ENCODE assay signal across 25 mouse cellular contexts in the genomic region with DNA sequence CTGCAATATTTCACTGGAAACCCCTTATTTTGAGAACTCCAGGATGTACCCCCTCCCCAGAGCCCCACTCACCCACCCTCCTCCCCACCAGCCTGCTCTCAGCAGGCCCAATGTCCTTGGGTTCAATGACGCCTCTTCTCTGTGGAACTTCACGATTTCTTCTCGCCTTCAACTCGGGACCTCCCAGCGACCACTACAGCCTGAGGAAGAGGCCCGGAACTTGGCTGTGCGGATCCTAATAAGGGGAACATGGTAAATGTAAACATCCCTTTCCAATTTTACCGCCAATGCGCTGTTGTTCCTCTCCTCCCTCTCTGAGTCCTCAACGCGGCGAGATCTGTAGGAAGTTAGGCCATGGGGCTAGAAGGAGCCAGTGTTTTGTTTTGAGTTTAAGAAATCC. TPM values are rescaled to one million over a fixed set of nuclear protein-coding genes. Genes with fewer than 3 reads are reported as not detected.
A peak's percentile ranks its signal among the peaks of the same experiment; 100 is the strongest.
DNase-seq lines count a peak whose midpoint lies in the region; ATAC-seq and TF ChIP-seq lines count a peak whose summit lies in the region.
"Had no signal": no experiment of that assay in that cellular context is flagged by ENCODE, and none has a peak within 500 bp of the region (broad histone marks: within the 10 kb centered on the region; RNA-seq: fewer than 3 reads in every experiment).

No protein-coding gene starts in this region.

- no peak for ATAC-seq in kidney, embryonic 16.5 days (ENCODE audit: low FRiP score, low TSS enrichment)
- no peak for ATAC-seq in limb, embryonic 11.5 days (ENCODE audit: insufficient number of reproducible peaks, low FRiP score, low TSS enrichment, low read depth)
- ATAC-seq in neural tube, embryonic 13.5 days (ENCODE audit: low read depth), result no peak
- no peak for ATAC-seq in megakaryocyte-erythroid progenitor cell, adult 5-6 weeks (replicated peaks; ENCODE audit: low FRiP score, low TSS enrichment, poor library complexity, severe bottlenecking)
- ATAC-seq: lung, postnatal 0 days; Patski had no signal

- no peak for TF ChIP-seq POLR2A in embryonic fibroblast, embryonic 13.5 days (IDR thresholded peaks at IDR 0.05; ENCODE audit: low read depth, low read length)

- DNase-seq in kidney, adult 9 months, result no peak
- peak; percentile 60 for DNase-seq in limb, embryonic 11.5 days (ENCODE audit: low spot score)
- DNase-seq in heart, postnatal 25 days (ENCODE audit: low spot score), result no peak
- DNase-seq: cerebellum, adult 9-11 months; gastrocnemius, postnatal 10 days; kidney, adult 11 months; liver, embryonic 13.5 days; right cerebral cortex, postnatal 14 days had no signal

- H3K36me3 ChIP-seq in kidney, embryonic 16.5 days (ENCODE audit: insufficient read depth, low read length), result no peaks in the 10 kb centered on the region
- H3K36me3 ChIP-seq in limb, embryonic 11.5 days (ENCODE audit: control insufficient read depth, insufficient read depth, low read length), result no peaks in the 10 kb centered on the region
- no peaks in the 10 kb centered on the region for H3K36me3 ChIP-seq in neural tube, embryonic 13.5 days
- H3K36me3 ChIP-seq: forebrain, embryonic 10.5 days; hindbrain, embryonic 13.5 days; liver, embryonic 13.5 days; stomach, embryonic 15.5 days had no signal

- peak overlapping the region; percentile 89 for H3K9ac ChIP-seq in kidney, embryonic 16.5 days (replicated peaks; ENCODE audit: low read length)
- peak overlapping the region; percentile 97 for H3K9ac ChIP-seq in limb, embryonic 11.5 days (ENCODE audit: low read length)
- H3K9ac ChIP-seq in neural tube, embryonic 13.5 days, result peak overlapping the region; percentile 75
- H3K9ac ChIP-seq: hindbrain, embryonic 13.5 days; liver, embryonic 13.5 days; stomach, embryonic 15.5 days had no signal

- peaks cover 12% of the 10 kb centered on the region for H3K27me3 ChIP-seq in kidney, embryonic 16.5 days (ENCODE audit: insufficient read depth, low read length)
- peaks cover 22% of the 10 kb centered on the region for H3K27me3 ChIP-seq in limb, embryonic 11.5 days (ENCODE audit: control insufficient read depth, insufficient read depth, low read length)
- H3K27me3 ChIP-seq in neural tube, embryonic 13.5 days, result peaks cover 96% of the 10 kb centered on the region

- WGBS in kidney, embryonic 16.5 days, result 5% methylated on average over 12 of the region's 12 CpGs
- WGBS in limb, embryonic 11.5 days, result 2% methylated on average over 12 of the region's 12 CpGs
- 3% methylated on average over 12 of the region's 12 CpGs for WGBS in neural tube, embryonic 13.5 days

- no peaks in the 10 kb centered on the region for H3K9me3 ChIP-seq in kidney, embryonic 16.5 days (ENCODE audit: low read length)
- no peaks in the 10 kb centered on the region for H3K9me3 ChIP-seq in limb, embryonic 11.5 days (ENCODE audit: control insufficient read depth, low read length)
- no peaks in the 10 kb centered on the region for H3K9me3 ChIP-seq in neural tube, embryonic 13.5 days
- H3K9me3 ChIP-seq: forebrain, embryonic 10.5 days; hindbrain, embryonic 13.5 days; liver, embryonic 13.5 days; stomach, embryonic 15.5 days had no signal

- peak overlapping the region; percentile 63 for H3K4me3 ChIP-seq in kidney, embryonic 16.5 days (ENCODE audit: low read length)
- peak overlapping the region; percentile 9; the same call in 1 of the 2 replicates for H3K4me3 ChIP-seq in embryonic fibroblast, embryonic 13.5 days (ENCODE audit: insufficient read depth, low read length)
- peak overlapping the region; percentile 77 for H3K4me3 ChIP-seq in limb, embryonic 11.5 days (ENCODE audit: low read depth, low read length)
- H3K4me3 ChIP-seq in neural tube, embryonic 13.5 days, result peak overlapping the region; percentile 42
- H3K4me3 ChIP-seq: forebrain, embryonic 10.5 days; hindbrain, embryonic 13.5 days; liver, embryonic 13.5 days; megakaryocyte, embryonic 14.5 days; stomach, embryonic 15.5 days had no signal

- peak overlapping the region; percentile 92 for H3K27ac ChIP-seq in kidney, embryonic 16.5 days (ENCODE audit: low read length)
- no peak overlapping the region for H3K27ac ChIP-seq in embryonic fibroblast, embryonic 13.5 days (ENCODE audit: insufficient read depth, low read length)
- H3K27ac ChIP-seq in limb, embryonic 11.5 days (replicated peaks; ENCODE audit: low read depth, low read length), result peak overlapping the region; percentile 95
- H3K27ac ChIP-seq in neural tube, embryonic 13.5 days (replicated peaks), result 0 out of 2 replicates have a peak overlapping the region, but pooled peaks have one; percentile 59
- H3K27ac ChIP-seq: forebrain, embryonic 10.5 days; hindbrain, embryonic 13.5 days; liver, embryonic 13.5 days; stomach, embryonic 15.5 days had no signal

- H3K4me2 ChIP-seq in kidney, embryonic 16.5 days (replicated peaks; ENCODE audit: low read depth, low read length), result peak overlapping the region; percentile 61
- peak overlapping the region; percentile 47 for H3K4me2 ChIP-seq in limb, embryonic 11.5 days (ENCODE audit: low read depth, severe bottlenecking)
- peak overlapping the region; percentile 44 for H3K4me2 ChIP-seq in neural tube, embryonic 13.5 days
- H3K4me2 ChIP-seq: hindbrain, embryonic 13.5 days; liver, embryonic 13.5 days; stomach, embryonic 15.5 days had no signal

- 0 out of 2 replicates have a peak, but pooled peaks cover 3% of the 10 kb centered on the region for H3K4me1 ChIP-seq in kidney, embryonic 16.5 days (ENCODE audit: insufficient read depth, low read length)
- H3K4me1 ChIP-seq in embryonic fibroblast, embryonic 13.5 days (ENCODE audit: control insufficient read depth, insufficient read depth, low read length), result no peaks in the 10 kb centered on the region
- H3K4me1 ChIP-seq in limb, embryonic 11.5 days (ENCODE audit: control insufficient read depth, insufficient read depth, low read length), result peaks cover 24% of the 10 kb centered on the region
- peaks cover 12% of the 10 kb centered on the region for H3K4me1 ChIP-seq in neural tube, embryonic 13.5 days (replicated peaks)

- TF ChIP-seq CTCF in embryonic fibroblast, embryonic 13.5 days (IDR thresholded peaks at IDR 0.05; ENCODE audit: borderline replicate concordance, insufficient read depth, low read length), result no peak

- intact Hi-C loops in heart, postnatal 25 days (cut with DNase I), result no loop called here

RNA-seq across cellular contexts. Expression of gene Hoxd11, which starts 4.7 kb away (rescaled TPM):
- 13.9 and 17.9 TPM in 2 replicates for polyA plus RNA-seq in kidney, embryonic 16.5 days (2015; fragmentation: Nextera tagmentation; extraction: Ambion mirVana)
- 2.8 and 3.8 TPM in 2 replicates for polyA plus RNA-seq in embryonic fibroblast, embryonic 13.5 days (2011; ENCODE audit: insufficient read length, low read depth, missing spikeins)
- polyA plus RNA-seq in limb, embryonic 11.5 days (2014; fragmentation: Nextera tagmentation; extraction: Ambion mirVana), result 59.6 and 64.4 TPM in 2 replicates
- 4.0 and 6.5 TPM in 2 replicates for polyA plus RNA-seq in neural tube, embryonic 13.5 days (2015; fragmentation: Nextera tagmentation; extraction: Ambion mirVana)
- total RNA-seq in megakaryocyte-erythroid progenitor cell, adult 5-6 weeks (2014; fragmentation: Nextera tagmentation), result not detected in 2 replicates
- not detected in 2 replicates for total RNA-seq in megakaryocyte-erythroid progenitor cell, adult 5-6 weeks (2017)
- total RNA-seq in heart, postnatal 25 days (2021), result not detected
- total RNA-seq: heart, adult 8-10 months; left cerebral cortex, postnatal 10 days had no signal
- polyA plus RNA-seq: embryonic facial prominence, embryonic 14.5 days; forebrain, embryonic 10.5 days; frontal cortex, adult 2 months; heart, embryonic 16.5 days; hindbrain, embryonic 13.5 days; liver, embryonic 13.5 days; lung, postnatal 0 days; Patski; spleen, adult 2 months had no signal

RNA-seq across cellular contexts. Expression of gene Hoxd10, which starts 7.6 kb away (rescaled TPM):
- polyA plus RNA-seq in kidney, embryonic 16.5 days (2015; fragmentation: Nextera tagmentation; extraction: Ambion mirVana), result 33.5 and 38.5 TPM in 2 replicates
- 3.7 and 4.4 TPM in 2 replicates for polyA plus RNA-seq in embryonic fibroblast, embryonic 13.5 days (2011; ENCODE audit: insufficient read length, low read depth, missing spikeins)
- 52.0 and 55.0 TPM in 2 replicates for polyA plus RNA-seq in limb, embryonic 11.5 days (2014; fragmentation: Nextera tagmentation; extraction: Ambion mirVana)
- 87.2 and 132 TPM in 2 replicates for polyA plus RNA-seq in neural tube, embryonic 13.5 days (2015; fragmentation: Nextera tagmentation; extraction: Ambion mirVana)
- total RNA-seq in megakaryocyte-erythroid progenitor cell, adult 5-6 weeks (2014; fragmentation: Nextera tagmentation), result not detected in 2 replicates
- total RNA-seq in megakaryocyte-erythroid progenitor cell, adult 5-6 weeks (2017), result 0.65 TPM in 1 of 2 replicates, not detected in the other
- not detected for total RNA-seq in heart, postnatal 25 days (2021)
- total RNA-seq: left cerebral cortex, postnatal 10 days had no signal
- polyA plus RNA-seq: forebrain, embryonic 10.5 days; frontal cortex, adult 2 months; heart, embryonic 16.5 days; hindbrain, embryonic 13.5 days; liver, embryonic 13.5 days; spleen, adult 2 months had no signal

RNA-seq across cellular contexts. Expression of gene Hoxd12, which starts 9.3 kb away (rescaled TPM):
- 4.5 and 4.7 TPM in 2 replicates for polyA plus RNA-seq in kidney, embryonic 16.5 days (2015; fragmentation: Nextera tagmentation; extraction: Ambion mirVana)
- 2.3 and 3.7 TPM in 2 replicates for polyA plus RNA-seq in embryonic fibroblast, embryonic 13.5 days (2011; ENCODE audit: insufficient read length, low read depth, missing spikeins)
- 80.7 and 82.2 TPM in 2 replicates for polyA plus RNA-seq in limb, embryonic 11.5 days (2014; fragmentation: Nextera tagmentation; extraction: Ambion mirVana)
- 0.50 and 1.7 TPM in 2 replicates for polyA plus RNA-seq in neural tube, embryonic 13.5 days (2015; fragmentation: Nextera tagmentation; extraction: Ambion mirVana)
- not detected in 2 replicates for total RNA-seq in megakaryocyte-erythroid progenitor cell, adult 5-6 weeks (2014; fragmentation: Nextera tagmentation)
- total RNA-seq in megakaryocyte-erythroid progenitor cell, adult 5-6 weeks (2017), result not detected in 2 replicates
- not detected for total RNA-seq in heart, postnatal 25 days (2021)
- total RNA-seq: adrenal gland, postnatal 4 days; gastrocnemius, postnatal 10 days; heart, adult 8-10 months; left cerebral cortex, postnatal 10 days had no signal
- polyA plus RNA-seq: embryonic facial prominence, embryonic 14.5 days; forebrain, embryonic 10.5 days; frontal cortex, adult 2 months; heart, embryonic 16.5 days; hindbrain, embryonic 13.5 days; liver, embryonic 13.5 days; lung, postnatal 0 days; Patski; spleen, adult 2 months had no signal

RNA-seq across cellular contexts. Expression of gene Hoxd9, which starts 13.4 kb away (rescaled TPM):
- 38.2 and 38.4 TPM in 2 replicates for polyA plus RNA-seq in kidney, embryonic 16.5 days (2015; fragmentation: Nextera tagmentation; extraction: Ambion mirVana)
- 2.1 and 3.5 TPM in 2 replicates for polyA plus RNA-seq in embryonic fibroblast, embryonic 13.5 days (2011; ENCODE audit: insufficient read length, low read depth, missing spikeins)
- polyA plus RNA-seq in limb, embryonic 11.5 days (2014; fragmentation: Nextera tagmentation; extraction: Ambion mirVana), result 17.1 and 24.1 TPM in 2 replicates
- polyA plus RNA-seq in neural tube, embryonic 13.5 days (2015; fragmentation: Nextera tagmentation; extraction: Ambion mirVana), result 27.7 and 42.7 TPM in 2 replicates
- total RNA-seq in megakaryocyte-erythroid progenitor cell, adult 5-6 weeks (2014; fragmentation: Nextera tagmentation), result not detected in 2 replicates
- not detected in 2 replicates for total RNA-seq in megakaryocyte-erythroid progenitor cell, adult 5-6 weeks (2017)
- under 1 TPM; 0.39 to 0.52 TPM for total RNA-seq in heart, postnatal 25 days (2021)
- total RNA-seq: left cerebral cortex, postnatal 10 days had no signal
- polyA plus RNA-seq: forebrain, embryonic 10.5 days; hindbrain, embryonic 13.5 days; liver, embryonic 13.5 days had no signal

RNA-seq across cellular contexts. Expression of gene Hoxd13, which starts 16.0 kb away (rescaled TPM):
- polyA plus RNA-seq in kidney, embryonic 16.5 days (2015; fragmentation: Nextera tagmentation; extraction: Ambion mirVana), result 0.24 and 0.36 TPM in 2 replicates
- polyA plus RNA-seq in embryonic fibroblast, embryonic 13.5 days (2011; ENCODE audit: insufficient read length, low read depth, missing spikeins), result 17.0 and 20.1 TPM in 2 replicates
- 55.3 and 59.8 TPM in 2 replicates for polyA plus RNA-seq in limb, embryonic 11.5 days (2014; fragmentation: Nextera tagmentation; extraction: Ambion mirVana)
- 0.10 and 0.19 TPM in 2 replicates for polyA plus RNA-seq in neural tube, embryonic 13.5 days (2015; fragmentation: Nextera tagmentation; extraction: Ambion mirVana)
- total RNA-seq in megakaryocyte-erythroid progenitor cell, adult 5-6 weeks (2014; fragmentation: Nextera tagmentation), result not detected in 2 replicates
- not detected in 2 replicates for total RNA-seq in megakaryocyte-erythroid progenitor cell, adult 5-6 weeks (2017)
- total RNA-seq in heart, postnatal 25 days (2021), result not detected
- total RNA-seq: adrenal gland, postnatal 4 days; gastrocnemius, postnatal 10 days; heart, adult 8-10 months; left cerebral cortex, postnatal 10 days had no signal
- polyA plus RNA-seq: embryonic facial prominence, embryonic 14.5 days; forebrain, embryonic 10.5 days; frontal cortex, adult 2 months; heart, embryonic 16.5 days; hindbrain, embryonic 13.5 days; liver, embryonic 13.5 days; lung, postnatal 0 days; Patski; spleen, adult 2 months; stomach, embryonic 15.5 days had no signal

Comparison
In these comparisons a context has a peak if more than half of its experiments do, and no peak if none do; other contexts are left out.
1. H3K4me3 ChIP-seq: peak in every context shown above with its lines; median percentile 77 in limb, embryonic 11.5 days; 63 in kidney, embryonic 16.5 days; 42 in neural tube, embryonic 13.5 days; 9 in embryonic fibroblast, embryonic 13.5 days.
2. RNA of gene Hoxd12, which starts 9.3 kb away (polyA plus RNA-seq): 80.7 to 82.2 TPM in limb, embryonic 11.5 days; 4.5 to 4.7 TPM in kidney, embryonic 16.5 days, 2.3 to 3.7 TPM in embryonic fibroblast, embryonic 13.5 days and 0.50 to 1.7 TPM in neural tube, embryonic 13.5 days; every median in the first group is over 10 times any median in the second.
3. Peak in every context shown above with its lines, with median percentiles within 50 percentile points of each other: H3K4me2 ChIP-seq and H3K9ac ChIP-seq.